Mouse (Mus musculus) NIH3T3 (cell line): ENCODE results near the gene Atp11a.
A peak's percentile ranks its signal among the peaks of the same experiment; 100 is the strongest.

ENCODE experiments used
- DNase-seq: peaks from one replicate; pipeline ENCODE4 v3.0.0-alpha.2; 2012; ENCODE audit warnings: low read depth

Gene Atp11a

DNA sequence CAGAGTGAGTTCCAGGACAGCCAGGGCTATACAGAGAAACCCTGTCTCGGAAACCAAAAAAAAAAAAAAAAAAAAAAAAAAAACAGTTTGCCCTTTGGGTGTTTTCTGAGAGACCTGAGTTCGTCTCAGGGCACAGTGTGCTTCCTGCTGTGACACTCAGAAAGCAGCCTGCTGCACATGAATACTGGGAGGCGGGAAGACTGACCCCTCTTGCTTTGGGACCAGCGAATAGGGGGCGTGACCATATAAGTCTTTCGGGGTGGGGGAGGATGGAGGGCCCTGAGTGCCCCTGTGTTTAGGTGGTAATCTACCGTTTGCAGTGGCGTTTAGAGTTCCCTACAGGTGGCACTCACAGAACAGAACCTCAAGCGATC lies 116.2 kb downstream of the Atp11a start:
- no peak for DNase-seq

DNA sequence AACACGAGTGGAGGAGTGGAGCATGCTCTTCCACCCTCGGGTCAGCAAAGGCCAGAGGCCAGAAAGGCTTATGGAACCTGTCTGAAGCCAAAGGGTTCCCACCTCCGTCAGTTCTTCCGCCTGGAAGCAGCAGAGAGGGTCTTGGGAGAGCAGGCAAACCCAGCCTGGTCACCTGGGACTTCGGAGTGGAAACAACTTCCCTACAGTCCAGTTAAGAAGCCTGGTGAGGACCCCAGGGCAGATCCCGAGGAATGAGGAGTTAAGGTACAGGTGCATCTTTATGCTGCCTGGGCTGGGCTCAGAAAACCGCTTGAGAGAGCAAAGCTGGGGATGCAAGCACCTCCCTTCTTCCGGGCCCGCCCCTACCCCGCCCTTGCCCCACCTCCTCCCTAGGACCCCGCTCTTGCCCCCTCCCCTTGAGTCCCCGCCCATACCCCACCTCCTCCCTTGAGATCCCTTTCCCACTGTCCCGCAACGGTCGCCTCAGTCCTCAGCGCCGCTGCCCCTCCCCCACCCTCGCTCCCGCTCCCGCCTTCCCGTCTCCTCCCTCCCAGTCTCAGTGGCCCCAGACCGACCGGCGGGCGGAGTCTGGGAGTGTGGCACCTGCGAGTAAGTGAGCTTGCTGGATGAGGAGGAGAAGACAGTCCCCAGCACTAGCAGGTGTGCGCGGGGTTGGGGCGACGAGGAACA lies 116.7 kb downstream of the Atp11a start, which contains the start of gene Mcf2l:
Mcf2l (plus strand) TSS at position 450 of the 690 bp plus-strand sequence.
- peak; percentile 20 for DNase-seq

DNA sequence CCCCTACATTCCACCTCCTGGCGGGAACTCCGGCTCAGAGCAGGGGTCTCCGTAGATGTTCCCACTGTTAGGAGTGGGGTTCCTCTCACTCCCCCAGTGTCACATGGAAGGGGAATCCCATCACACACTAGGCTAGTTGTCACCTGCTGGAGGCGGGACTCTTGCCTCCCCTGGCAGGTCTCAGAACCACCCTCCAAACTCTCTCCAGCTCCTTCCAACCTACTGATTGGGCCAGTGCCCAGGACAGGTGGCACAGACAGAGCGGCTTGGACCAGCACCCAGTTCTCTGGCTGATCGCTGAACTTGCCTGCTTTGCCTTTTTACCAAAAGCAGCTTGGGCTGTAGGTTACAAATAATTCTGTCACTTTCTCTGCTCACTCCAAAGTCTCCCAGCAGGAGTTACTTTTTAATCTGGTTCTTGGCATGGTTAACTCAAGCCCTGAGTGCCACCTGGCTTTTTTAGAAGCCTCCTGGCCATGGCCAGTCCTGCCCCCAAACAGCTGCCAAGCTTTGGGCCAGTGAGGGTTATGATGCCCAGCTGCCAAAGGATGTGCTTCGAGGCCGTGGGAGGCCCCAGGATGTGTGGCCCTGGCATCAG lies 117.5 kb downstream of the Atp11a start:
- DNase-seq: no peak

DNA sequence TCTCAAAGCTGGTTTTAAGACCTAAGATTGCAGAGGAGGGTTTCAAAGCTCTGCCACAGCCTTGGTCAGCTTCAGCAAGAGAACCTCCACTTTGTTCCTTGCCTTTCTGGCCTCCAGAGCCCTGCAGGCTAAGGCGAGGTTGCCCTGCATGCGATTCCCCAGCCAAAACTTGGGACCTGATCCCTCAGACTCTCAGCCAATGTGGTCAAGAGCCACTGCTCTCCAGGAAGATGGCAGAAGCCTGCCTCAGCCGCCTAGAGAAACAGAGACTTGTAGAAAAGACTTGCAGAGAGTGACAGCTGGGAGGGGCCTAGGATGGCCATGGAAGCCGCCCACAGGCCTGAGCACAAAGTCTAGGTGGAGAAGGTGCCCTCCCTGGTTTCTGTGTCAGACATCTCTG lies 118.2 kb downstream of the Atp11a start:
- no peak for DNase-seq

DNA sequence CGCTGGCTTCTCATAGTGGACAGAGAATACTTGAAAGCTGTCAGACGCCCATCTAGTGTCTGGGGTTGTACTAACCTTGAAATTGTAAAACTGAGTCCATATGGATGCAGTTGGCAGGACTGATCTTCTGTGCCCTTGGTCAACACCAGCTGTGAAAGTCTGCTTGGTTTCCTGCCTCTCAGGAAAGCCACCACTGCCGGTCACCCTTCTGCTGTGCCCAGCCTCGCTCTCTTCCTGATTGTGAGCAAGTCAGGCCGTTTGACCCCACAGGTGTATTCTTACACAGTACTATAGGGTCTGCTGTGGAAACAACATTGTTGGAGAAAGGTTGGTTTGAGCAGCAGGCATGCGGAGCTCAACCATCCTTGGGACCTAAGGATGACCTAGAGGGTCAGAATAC lies 120.3 kb downstream of the Atp11a start:
- no peak for DNase-seq

DNA sequence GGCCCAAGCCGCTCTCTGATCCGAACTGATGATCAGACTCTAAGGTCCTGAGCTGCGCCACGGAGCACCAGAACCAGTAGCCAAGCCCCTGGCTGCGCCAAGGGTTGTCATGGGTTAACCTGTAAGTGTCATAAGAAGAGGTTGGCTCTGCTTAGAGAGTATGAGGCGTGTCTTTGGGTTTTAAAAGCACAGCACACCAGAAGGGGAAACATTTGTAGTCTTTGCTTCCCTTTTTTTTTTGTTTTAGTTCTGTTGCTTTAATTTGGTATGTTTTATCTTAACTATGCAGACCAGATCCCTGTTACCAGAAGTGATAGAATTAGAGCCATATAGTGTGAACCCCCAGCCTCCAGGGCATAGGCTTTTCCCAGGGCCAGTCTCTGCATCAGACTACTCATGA lies 123.3 kb downstream of the Atp11a start:
- DNase-seq: no peak

DNA sequence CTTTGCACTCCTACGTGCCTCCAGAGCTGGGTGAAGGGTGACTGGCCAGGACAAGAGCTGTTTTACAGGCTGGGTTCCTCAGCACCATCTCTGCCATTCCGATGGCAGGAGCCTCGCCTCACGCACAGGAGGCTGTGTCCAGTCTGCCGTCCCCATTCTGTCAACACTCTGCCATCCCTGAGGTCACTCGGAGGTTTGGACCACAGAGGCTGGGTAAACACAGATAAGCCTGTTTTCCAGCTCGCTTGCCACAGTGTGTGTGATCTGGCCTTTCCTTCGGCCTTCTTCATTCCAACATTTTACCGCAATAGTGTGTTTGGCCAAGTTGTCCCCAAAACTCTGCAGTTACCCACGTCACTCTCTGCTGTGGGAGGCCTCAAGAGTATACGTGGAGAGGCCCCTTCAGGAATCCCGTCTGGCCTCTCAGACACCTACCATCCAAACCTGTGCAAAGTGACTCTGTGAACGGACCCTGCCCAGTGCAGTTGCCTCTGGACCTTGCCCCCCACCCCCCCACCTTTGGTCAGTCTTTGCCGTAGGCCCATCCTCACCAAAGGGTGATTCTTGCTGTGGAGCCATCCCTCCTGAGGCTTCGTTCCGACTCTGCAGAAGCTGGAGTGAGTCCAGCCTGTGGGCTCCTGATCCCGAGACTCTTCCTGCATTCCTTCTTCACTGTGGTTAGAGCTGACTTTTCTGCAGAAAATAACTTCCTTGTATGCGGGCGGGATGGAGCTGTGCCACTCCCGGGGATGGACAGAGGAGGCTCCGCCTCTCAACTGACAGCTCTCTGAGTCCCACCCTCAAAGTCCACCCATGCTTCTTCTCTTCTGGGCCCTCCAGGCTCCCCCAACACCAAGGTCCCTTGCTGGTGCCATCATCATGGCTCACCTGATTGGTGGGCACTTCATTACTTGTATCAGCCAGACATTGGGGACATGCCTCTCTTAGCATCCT lies 126.5 kb downstream of the Atp11a start:
- DNase-seq: no peak

DNA sequence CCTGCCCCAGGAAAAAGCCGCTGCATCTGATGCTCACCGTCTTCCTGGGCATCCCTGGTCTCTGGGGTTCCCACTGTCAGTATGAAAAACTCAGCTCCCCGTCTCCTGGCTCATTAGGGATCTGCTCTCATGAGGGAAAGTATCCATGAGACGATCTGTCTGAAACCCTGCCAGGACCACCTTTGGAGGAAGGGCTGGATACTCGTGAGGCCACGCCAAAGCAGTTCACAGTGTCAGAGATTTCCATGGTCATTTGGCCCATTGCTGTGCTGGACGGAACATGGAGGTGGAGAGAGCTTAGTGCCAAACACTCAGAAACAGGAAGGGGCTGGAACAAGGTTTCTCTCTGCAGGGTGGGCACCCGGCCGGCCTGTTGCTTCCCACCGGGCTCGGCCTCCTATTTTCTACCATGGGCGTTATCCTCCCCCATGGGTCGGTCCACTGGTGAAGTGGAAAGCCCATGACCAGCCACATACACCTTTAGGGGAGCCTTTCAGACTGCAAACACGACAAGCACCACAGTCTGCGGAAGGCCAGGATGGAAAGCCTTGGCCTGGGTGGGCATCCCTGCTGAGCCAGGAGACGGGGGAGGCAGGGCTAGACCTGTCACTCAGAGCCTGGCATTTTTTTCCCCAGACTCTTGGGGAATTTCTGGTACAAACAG lies 131.1 kb downstream of the Atp11a start:
- DNase-seq: no peak

DNA sequence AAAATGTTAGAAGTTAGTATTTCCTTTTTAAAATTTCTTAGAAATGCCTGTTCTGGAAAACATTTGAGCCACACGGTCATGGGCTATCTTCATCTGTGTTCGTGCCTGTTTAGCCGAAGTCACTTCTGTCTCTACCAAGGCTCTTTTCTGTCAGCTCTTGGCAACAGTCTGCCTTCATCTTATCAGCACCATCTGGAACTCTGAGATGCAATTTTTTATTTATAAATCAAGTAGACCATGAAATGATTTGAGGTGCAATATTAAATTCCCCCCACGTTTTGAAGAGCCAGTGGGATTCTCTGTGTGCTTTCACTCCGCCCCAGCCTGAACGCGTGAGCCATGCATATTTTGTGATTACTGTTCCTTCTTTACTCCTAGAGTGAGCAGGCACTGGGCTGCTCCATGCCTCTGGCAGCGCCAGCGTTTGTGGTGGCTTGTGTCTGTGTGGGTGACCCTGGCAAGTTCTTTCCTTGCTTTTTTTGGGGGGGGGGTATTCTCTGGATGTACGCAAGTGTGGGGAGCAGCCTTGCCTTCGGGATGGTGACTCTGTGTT lies 132.3 kb downstream of the Atp11a start:
- no peak for DNase-seq

DNA sequence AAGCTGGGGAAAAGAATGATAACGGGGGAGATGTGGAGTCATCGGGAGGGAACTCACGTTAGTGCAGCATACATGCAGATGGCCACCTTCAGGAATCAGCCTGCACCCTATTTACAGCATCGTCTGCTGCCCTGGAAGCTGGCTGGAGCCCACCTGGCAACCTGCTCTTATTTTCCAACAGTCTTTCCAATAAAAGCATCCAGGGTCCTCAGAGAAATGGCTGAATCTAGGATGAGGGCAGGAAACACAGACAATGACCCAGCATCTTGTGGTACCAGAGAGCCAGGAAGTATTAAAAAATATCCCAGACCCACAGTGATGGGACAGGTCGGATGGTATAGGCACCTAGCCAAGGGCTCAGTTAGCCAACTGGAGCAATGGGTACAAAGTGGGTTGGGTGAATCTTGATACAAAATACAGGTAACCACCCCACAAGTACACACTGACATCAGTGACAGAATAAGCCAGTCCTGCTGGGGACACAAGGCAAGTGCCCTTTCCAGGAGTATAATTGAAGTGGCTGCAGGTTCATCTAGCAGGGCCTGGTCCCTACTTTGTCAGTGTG lies 136.2 kb downstream of the Atp11a start:
- no peak for DNase-seq

DNA sequence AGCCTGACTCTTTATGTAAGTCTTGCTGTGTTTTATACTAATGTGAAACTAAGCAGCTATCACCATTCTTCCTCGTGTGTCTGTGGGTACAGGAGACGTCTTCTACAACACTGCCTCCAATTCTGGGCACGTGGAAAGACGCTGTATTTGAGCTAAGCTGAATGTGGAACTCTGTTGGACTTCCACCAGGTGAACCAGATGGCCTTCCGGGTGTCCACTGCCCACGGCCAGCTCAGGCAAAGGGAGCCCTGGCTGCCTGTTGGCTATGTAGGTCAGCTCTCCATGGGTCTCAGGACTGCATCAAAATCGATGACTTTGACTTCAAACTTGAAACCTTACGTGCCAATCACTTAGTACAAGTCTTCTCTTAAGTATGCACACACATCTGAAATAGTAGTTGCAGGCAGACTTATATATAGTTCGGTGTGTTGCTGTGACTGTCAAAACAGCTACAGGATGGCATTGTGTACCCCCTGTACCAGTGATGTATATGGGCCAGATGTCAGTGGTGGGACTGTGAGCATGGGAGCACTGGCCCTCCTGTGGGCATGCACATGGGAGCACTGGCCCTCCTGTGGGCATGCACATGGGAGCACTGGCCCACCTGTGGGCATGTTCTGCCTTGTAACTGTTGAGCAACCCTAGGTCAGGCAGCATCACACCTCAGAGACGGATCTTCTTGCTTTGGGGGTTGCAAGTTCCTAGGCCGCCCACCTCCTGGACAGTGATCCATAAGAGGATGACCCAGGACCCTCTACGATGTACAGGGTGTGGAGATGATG lies 137.2 kb downstream of the Atp11a start:
- no peak for DNase-seq

DNA sequence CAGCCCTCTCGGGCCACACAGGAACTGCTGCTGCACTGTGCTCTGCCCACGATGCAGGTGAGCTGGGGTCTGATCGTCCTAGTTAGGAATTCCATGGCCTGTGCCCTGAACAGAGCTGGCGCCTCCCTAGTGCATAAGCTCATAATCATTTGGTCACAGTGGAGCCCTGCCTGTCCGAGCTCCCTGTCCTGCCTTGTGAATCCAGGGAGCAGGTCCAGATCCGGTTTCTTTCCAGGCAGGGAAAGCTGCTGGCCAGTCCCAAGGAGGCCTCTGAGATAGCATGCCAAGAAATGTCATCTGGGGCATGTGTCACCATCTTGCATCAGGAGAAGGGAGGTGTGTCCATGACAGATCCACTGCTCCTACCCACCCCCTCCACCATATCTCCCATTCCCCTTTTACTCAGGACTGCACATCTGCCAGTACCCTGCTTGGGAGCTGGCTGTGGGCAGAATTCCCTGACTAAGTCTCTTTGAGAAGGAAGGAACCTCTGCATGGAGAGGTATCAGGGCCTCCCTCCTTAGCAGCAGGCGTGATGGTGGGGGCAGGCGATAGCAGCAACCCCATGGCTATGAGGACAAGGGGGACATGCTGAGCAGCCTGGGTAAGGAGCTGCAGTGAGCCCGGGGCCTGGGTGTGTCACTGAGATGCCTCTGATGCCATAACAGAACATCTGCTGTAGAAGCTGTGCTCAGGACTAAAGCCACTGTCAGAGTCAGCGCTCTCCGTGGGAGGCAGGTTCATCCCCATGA lies 138.1 kb downstream of the Atp11a start:
- no peak for DNase-seq

DNA sequence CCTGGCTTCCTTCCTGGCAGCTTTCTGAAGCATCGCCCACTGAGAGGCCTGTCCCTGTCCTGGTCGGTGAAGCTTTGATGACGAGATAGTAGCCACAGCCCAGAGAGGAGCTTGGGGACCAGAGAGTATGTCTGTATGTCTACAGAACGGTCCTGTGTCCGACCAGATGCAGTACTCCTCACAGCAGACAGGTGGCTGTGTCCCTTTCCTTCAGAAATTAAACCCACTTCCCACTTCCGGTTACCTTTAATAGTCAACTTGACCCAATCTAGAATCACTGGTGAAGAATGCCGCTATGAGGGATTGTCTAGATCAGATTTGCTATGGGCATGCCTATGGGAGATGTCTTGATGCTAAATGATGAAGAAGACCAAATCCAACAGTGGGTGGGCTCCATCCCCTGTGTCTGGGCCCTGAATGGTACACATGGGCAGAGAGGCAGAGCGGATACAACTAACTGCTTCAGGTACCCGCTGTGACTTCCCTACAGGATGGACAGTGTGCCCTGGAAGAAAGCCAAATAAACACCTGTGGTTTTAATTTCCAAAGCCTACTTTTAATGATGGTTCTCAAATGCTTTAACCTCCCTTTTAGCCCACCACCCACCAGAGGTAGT lies 138.8 kb downstream of the Atp11a start:
- no peak for DNase-seq

DNA sequence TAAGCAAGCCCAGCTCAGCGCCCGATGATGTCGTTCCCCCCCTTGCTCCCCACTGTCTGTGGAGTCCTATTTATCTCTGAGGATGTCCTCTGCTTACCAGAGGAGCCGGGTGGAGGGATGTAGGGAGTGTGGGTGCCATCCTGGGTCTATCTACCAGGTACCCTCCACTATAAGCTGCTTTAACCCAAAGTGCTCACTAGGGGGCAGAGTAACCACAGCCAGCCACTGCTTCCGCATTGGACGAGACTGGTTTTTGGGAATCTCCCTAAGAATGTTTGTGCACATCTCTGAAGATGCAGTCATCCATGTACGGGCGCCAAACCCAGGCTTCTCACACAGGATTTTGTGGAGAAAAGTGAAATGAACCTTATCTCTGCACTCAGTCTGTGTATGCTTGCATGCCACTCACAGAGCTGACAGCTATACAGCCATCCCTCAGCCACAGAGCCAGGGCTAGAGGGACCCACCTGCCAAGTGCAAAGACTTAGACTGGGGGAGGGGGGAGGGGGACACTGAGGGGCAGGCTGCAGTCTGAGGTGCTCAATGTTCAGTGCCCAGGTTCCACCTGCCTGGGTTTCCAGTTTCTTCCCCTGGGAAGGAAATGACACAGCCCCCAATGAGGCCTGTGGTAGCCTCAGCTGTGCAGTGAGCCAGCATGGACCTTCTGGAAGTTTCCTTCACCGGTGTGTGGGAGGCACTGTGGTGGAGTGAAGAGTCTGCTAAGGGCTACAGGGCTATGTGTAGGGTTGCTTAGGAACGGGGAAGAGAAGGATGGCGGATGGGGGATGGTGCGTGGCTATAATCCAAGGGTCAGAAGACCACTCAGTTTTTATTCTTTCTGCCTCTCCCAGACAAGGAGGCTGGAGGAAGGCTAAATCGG lies 139.9 kb downstream of the Atp11a start:
- DNase-seq: peak; percentile 78

DNA sequence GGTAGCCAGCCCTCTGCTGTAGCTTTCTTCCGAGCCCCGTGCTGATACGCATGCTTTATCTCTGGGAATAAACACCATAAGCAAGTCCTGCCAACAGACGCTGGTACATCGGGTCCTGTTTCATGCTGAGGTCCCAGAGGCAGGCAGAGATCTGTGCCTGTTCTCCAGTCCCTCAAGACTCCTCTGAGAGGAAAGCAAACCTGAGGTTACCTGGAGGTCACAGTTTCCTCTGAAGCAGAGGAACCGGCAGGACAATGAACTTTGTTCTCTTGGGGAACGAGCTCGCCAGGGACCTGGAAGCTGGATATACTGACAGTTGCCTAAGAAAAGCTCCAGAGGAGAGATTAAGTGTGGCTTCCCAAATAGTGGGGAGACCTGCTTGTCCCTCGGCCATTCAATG lies 141.0 kb downstream of the Atp11a start:
- no peak for DNase-seq

DNA sequence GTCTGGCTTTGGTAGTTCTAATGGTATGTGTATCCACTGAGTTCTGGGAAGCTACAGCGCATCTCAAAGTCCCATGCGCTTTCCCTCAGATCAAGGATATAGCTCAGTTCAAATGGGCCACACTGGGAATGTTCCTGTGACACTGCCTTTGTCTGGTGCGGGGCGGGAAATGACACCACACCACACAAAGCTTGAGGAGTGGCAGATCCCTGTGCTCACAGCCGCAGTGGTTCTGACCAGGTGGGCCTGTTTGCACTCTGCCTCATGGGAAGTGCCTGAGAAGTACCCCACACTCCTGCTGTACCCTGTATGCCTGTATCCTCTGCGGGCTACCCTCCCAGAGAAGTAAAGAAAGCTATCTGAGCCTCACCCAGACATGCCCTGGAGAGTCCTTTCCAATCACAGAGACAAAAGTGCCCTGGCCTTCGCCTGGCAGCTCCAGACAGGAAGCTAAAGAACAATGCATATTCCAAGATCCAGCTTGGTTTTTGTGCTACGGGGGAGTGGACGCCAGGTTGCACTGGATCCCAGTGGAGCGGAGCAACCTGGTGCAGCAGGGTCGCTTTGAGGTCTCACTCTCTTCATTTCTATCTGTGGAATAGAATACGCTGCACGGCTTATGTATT lies 147.1 kb downstream of the Atp11a start:
- DNase-seq: no peak

DNA sequence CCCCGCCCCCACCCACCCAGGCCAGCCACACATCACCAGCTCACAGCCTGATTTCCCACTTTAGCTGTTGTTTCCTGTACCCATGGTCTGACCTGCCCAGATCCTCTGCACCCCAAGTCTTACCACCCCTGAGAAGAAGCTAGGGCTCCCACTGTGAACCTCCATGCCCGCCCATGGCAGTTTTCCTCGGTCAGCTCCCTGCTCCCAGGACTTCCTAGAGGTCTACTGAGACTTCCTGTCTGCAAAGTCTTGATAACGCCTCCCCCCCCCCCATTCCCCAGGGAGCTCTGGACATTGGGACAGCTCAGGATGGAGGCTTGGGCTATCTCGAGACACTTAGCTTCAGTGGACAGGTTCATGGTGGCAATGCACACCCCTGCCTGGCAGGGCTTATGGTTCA lies 148.3 kb downstream of the Atp11a start:
- no peak for DNase-seq

DNA sequence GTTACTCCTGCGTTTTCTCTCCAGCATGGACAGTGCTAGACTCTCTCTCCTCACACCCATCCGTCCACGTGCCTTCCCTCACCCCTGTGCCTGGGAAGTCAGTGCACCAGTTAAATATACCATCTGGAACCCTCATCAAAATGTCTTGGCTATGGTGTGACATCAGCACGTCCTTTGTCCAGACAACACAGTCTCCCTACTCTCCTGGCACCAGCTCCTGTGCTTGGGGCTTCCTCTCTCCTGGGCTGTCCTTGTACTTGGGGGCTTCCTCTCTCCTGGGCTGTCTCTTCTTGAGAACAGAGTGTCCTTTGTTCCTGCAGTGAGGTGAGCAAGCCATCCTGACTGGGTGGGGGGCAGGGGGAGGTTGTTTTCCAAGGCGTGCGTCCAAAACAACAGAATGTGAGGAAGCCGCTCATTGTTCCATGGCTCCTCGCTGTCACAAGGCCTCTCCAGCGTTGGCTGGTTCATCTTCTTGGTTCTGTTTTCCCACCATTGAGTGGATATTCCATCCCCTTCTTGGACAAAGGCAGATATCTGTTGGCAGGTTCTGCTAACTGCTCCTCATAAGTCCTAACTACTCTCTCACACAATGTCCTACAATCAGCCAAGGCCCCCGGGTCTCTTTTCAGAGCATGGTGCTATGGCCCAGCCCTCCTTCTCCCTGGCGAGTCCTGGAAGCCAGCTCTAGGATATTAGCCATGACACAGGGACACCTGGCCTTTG lies 148.9 kb downstream of the Atp11a start:
- no peak for DNase-seq
